Mouse (Mus musculus): Measurements from ENCODE around the gene Smurf1. TPM values are rescaled to one million over a fixed set of nuclear protein-coding genes. Genes with fewer than 3 reads are reported as not detected.

The Smurf1 gene
- 11.2 and 11.6 TPM in 2 replicates for polyA plus RNA-seq (2015; fragmentation: Nextera tagmentation; extraction: Ambion mirVana)

GRCm38 (mm10) chr5:144965639-144966351 lies at the start of gene Smurf1:
Gene Smurf1, minus strand, starts transcription at chr5:144965847.
- H3K4me1 ChIP-seq (replicated peaks; ENCODE audit: control insufficient read depth, insufficient read depth), result peaks cover 5% of the 10 kb centered on the region
- no peaks in the 10 kb centered on the region for H3K27me3 ChIP-seq (ENCODE audit: control insufficient read depth, insufficient read depth, low read length)
- H3K27ac ChIP-seq (replicated peaks), result peak within 1 kb of the TSS; percentile 99
- peak within 1 kb of the TSS; percentile 94 for H3K9ac ChIP-seq (ENCODE audit: low read length)
- ATAC-seq (ENCODE audit: low FRiP score, low TSS enrichment), result peak; percentile 77
- peak within 1 kb of the TSS; percentile 61 for H3K4me2 ChIP-seq (replicated peaks; ENCODE audit: low read depth)
- DNase-seq (ENCODE audit: low spot score), result peak; percentile 86
- H3K36me3 ChIP-seq (ENCODE audit: control insufficient read depth, insufficient read depth, low read length), result no peaks in the 10 kb centered on the region
- H3K9me3 ChIP-seq (ENCODE audit: control insufficient read depth, low read length), result no peaks in the 10 kb centered on the region
- TF ChIP-seq CTCF (IDR thresholded peaks at IDR 0.05; ENCODE audit: low read depth), result no peak
- no peak for TF ChIP-seq EP300 (optimal IDR thresholded peaks at IDR 0.05)
- WGBS, result under 1% methylated on average over 60 of the region's 89 CpGs
- H3K4me3 ChIP-seq (ENCODE audit: low read depth, low read length), result peak within 1 kb of the TSS; percentile 89

DNA sequence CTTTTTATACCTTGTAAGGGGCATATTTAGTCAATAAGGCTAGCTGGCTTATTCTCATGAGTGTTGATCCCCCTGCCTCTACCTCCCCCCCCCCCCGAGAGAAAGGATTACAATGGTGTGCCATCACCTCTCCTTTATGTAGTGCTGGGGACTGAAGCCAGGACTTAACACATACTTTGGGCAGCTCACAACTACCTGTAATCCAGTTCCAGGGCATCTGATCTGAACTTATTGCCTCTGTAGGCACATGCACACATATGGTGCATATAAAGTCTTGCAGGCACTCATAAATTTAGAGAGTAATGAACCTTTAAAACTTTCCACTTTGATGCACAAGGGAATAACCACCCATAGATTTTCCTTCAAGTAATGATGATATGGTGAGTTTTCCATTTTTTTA lies 48.6 kb upstream of the Smurf1 start:
- H3K27ac ChIP-seq (replicated peaks), result no peak overlapping the region
- H3K4me2 ChIP-seq (replicated peaks; ENCODE audit: low read depth), result no peak overlapping the region
- no peak for TF ChIP-seq CTCF (IDR thresholded peaks at IDR 0.05; ENCODE audit: low read depth)
- no peak for TF ChIP-seq EP300 (optimal IDR thresholded peaks at IDR 0.05)
- H3K9me3 ChIP-seq (ENCODE audit: control insufficient read depth, low read length), result no peaks in the 10 kb centered on the region
- H3K36me3 ChIP-seq (ENCODE audit: control insufficient read depth, insufficient read depth, low read length), result no peaks in the 10 kb centered on the region
- no peak overlapping the region for H3K4me3 ChIP-seq (ENCODE audit: low read depth, low read length)
- H3K9ac ChIP-seq (ENCODE audit: low read length), result no peak overlapping the region
- DNase-seq (ENCODE audit: low spot score), result no peak
- WGBS, result 73% methylated on average over 1 of the region's 1 CpGs
- ATAC-seq (ENCODE audit: low FRiP score, low TSS enrichment), result no peak
- no peaks in the 10 kb centered on the region for H3K27me3 ChIP-seq (ENCODE audit: control insufficient read depth, insufficient read depth, low read length)
- no peaks in the 10 kb centered on the region for H3K4me1 ChIP-seq (replicated peaks; ENCODE audit: control insufficient read depth, insufficient read depth)

DNA sequence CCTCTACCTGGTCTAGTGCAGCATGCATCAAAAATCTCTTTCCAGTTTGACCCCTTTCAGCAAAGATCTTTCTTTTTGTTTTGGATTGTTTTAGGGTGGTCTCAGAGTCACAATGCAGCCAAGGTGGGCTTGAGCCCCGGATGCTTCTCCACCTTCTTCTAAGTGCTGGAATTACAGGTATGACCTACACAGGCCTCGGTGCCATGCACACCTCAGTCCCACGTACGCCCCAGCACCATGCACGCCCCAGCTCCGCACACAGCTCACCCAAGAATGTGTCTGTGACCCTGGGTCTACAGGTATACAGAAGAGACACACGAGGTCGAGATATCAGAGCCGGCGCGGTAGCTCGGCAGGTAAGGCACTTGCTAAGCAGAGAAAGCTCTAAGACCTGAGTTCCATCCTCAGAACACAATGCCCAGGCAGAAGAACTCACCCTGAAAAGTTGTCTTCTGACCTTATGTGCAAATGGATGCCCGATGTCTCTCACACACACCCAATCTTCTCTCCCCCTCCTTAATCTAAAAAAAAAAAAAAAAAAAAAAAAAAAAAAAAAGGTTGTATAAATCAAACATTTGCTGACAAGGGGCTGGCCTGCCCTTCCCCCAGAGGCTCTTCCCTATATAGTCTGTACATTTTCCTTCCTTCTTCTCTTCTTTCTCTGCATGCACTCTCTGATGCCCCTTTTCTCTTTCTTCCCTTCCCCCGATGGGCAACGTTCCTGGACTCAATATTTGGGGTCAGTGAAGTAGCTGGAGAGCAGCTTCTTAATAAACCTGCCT lies 43.4 kb upstream of the Smurf1 start:
- TF ChIP-seq CTCF (IDR thresholded peaks at IDR 0.05; ENCODE audit: low read depth) (no peak), EP300 (optimal IDR thresholded peaks at IDR 0.05) (no peak)
- no peak overlapping the region for H3K4me3 ChIP-seq (ENCODE audit: low read depth, low read length)
- H3K4me1 ChIP-seq (replicated peaks; ENCODE audit: control insufficient read depth, insufficient read depth), result no peaks in the 10 kb centered on the region
- H3K27ac ChIP-seq (replicated peaks), result no peak overlapping the region
- no peaks in the 10 kb centered on the region for H3K9me3 ChIP-seq (ENCODE audit: control insufficient read depth, low read length)
- H3K36me3 ChIP-seq (ENCODE audit: control insufficient read depth, insufficient read depth, low read length), result no peaks in the 10 kb centered on the region
- no peaks in the 10 kb centered on the region for H3K27me3 ChIP-seq (ENCODE audit: control insufficient read depth, insufficient read depth, low read length)
- 80% methylated on average over 15 of the region's 15 CpGs for WGBS
- DNase-seq (ENCODE audit: low spot score) (no peak), ATAC-seq (ENCODE audit: low FRiP score, low TSS enrichment) (0 out of 2 replicates have a peak, but pooled peaks have one; percentile 42)
- no peak overlapping the region for H3K4me2 ChIP-seq (replicated peaks; ENCODE audit: low read depth)
- H3K9ac ChIP-seq (ENCODE audit: low read length), result no peak overlapping the region

GRCm38 (mm10) chr5:145005596-145005995 lies 39.9 kb upstream of the Smurf1 start:
- ATAC-seq (ENCODE audit: low FRiP score, low TSS enrichment) (no peak), DNase-seq (ENCODE audit: low spot score) (no peak)
- Histone ChIP-seq H3K4me3 (ENCODE audit: low read depth, low read length) (no peak overlapping the region), H3K27ac (replicated peaks) (no peak overlapping the region), H3K9me3 (ENCODE audit: control insufficient read depth, low read length) (no peaks in the 10 kb centered on the region), H3K36me3 (ENCODE audit: control insufficient read depth, insufficient read depth, low read length) (no peaks in the 10 kb centered on the region), H3K9ac (ENCODE audit: low read length) (no peak overlapping the region), H3K4me1 (replicated peaks; ENCODE audit: control insufficient read depth, insufficient read depth) (no peaks in the 10 kb centered on the region), H3K27me3 (ENCODE audit: control insufficient read depth, insufficient read depth, low read length) (no peaks in the 10 kb centered on the region), H3K4me2 (replicated peaks; ENCODE audit: low read depth) (no peak overlapping the region)
- WGBS, result 70% methylated on average over 6 of the region's 6 CpGs
- no peak for TF ChIP-seq EP300 (optimal IDR thresholded peaks at IDR 0.05)
- no peak for TF ChIP-seq CTCF (IDR thresholded peaks at IDR 0.05; ENCODE audit: low read depth)

GRCm38 (mm10) chr5:145004495-145004894 lies 38.8 kb upstream of the Smurf1 start:
- Histone ChIP-seq H3K4me3 (ENCODE audit: low read depth, low read length) (no peak overlapping the region), H3K36me3 (ENCODE audit: control insufficient read depth, insufficient read depth, low read length) (no peaks in the 10 kb centered on the region), H3K4me2 (replicated peaks; ENCODE audit: low read depth) (no peak overlapping the region), H3K27me3 (ENCODE audit: control insufficient read depth, insufficient read depth, low read length) (no peaks in the 10 kb centered on the region), H3K4me1 (replicated peaks; ENCODE audit: control insufficient read depth, insufficient read depth) (no peaks in the 10 kb centered on the region), H3K27ac (replicated peaks) (no peak overlapping the region), H3K9ac (ENCODE audit: low read length) (no peak overlapping the region), H3K9me3 (ENCODE audit: control insufficient read depth, low read length) (no peaks in the 10 kb centered on the region)
- WGBS, result 64% methylated on average over 9 of the region's 9 CpGs
- DNase-seq (ENCODE audit: low spot score) (no peak), ATAC-seq (ENCODE audit: low FRiP score, low TSS enrichment) (peak; percentile 45; the same call in 1 of the 2 replicates)
- TF ChIP-seq CTCF (IDR thresholded peaks at IDR 0.05; ENCODE audit: low read depth) (no peak), EP300 (optimal IDR thresholded peaks at IDR 0.05) (no peak)

DNA sequence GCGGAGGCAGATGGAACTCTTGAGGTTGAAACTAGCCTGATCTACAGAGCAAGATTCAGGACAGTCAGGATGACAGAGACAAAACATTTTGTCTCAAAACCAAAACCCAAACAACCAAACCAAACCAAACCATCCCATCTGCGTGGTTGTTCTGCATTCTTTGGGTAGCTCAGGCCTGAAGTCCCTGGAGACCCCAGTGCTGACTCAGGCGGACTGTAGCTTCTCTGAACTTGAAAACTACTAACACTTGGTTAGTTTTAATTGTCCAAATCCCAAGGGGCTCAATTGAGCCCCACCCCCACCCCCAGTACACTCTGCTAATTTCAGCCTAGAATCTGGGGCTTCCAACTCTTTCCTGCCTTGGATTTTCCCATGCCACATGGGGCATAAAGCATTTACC lies 37.7 kb upstream of the Smurf1 start:
- ATAC-seq (ENCODE audit: low FRiP score, low TSS enrichment), result no peak
- 76% methylated on average over 3 of the region's 3 CpGs for WGBS

More for the DNA sequence above, 37.7 kb upstream of the Smurf1 start:
- Histone ChIP-seq H3K4me3 (ENCODE audit: low read depth, low read length) (no peak overlapping the region), H3K4me2 (replicated peaks; ENCODE audit: low read depth) (no peak overlapping the region), H3K9ac (ENCODE audit: low read length) (no peak overlapping the region), H3K9me3 (ENCODE audit: control insufficient read depth, low read length) (no peaks in the 10 kb centered on the region), H3K36me3 (ENCODE audit: control insufficient read depth, insufficient read depth, low read length) (no peaks in the 10 kb centered on the region), H3K27ac (replicated peaks) (no peak overlapping the region), H3K27me3 (ENCODE audit: control insufficient read depth, insufficient read depth, low read length) (no peaks in the 10 kb centered on the region), H3K4me1 (replicated peaks; ENCODE audit: control insufficient read depth, insufficient read depth) (no peaks in the 10 kb centered on the region)
- TF ChIP-seq EP300 (optimal IDR thresholded peaks at IDR 0.05) (no peak), CTCF (IDR thresholded peaks at IDR 0.05; ENCODE audit: low read depth) (no peak)
- no peak for DNase-seq (ENCODE audit: low spot score)
